Mouse (Mus musculus) thymus, postnatal 14 days (tissue): ENCODE measurements around the gene Arhgef38.

Source experiments
- DNase-seq: peaks from one replicate; pipeline ENCODE4 v3.0.0; 2021

Gene Arhgef38

GRCm38 (mm10) chr3:133234821-133235295 lies at the start of gene Arhgef38:
Gene Arhgef38, minus strand, starts transcription at chr3:133234949.
- DNase-seq = no peak

- peak; percentile 63 for DNase-seq
Measured at GRCm38 (mm10) chr3:133271887-133272286, 37.1 kb upstream of the Arhgef38 start.

GRCm38 (mm10) chr3:133258860-133259259 lies 24.1 kb upstream of the Arhgef38 start:
- DNase-seq = no peak

- DNase-seq = no peak
Measured at GRCm38 (mm10) chr3:133255842-133256241, 21.1 kb upstream of the Arhgef38 start.

GRCm38 (mm10) chr3:133244027-133244426 lies 9.3 kb upstream of the Arhgef38 start:
- DNase-seq = no peak

- no peak for DNase-seq
Measured at GRCm38 (mm10) chr3:133241916-133242315, 7.2 kb upstream of the Arhgef38 start.

- no peak for DNase-seq
Measured at GRCm38 (mm10) chr3:133233993-133234392, 756 bp downstream of the Arhgef38 start.

- DNase-seq = no peak
Measured at GRCm38 (mm10) chr3:133230427-133230826, 4.3 kb downstream of the Arhgef38 start.

GRCm38 (mm10) chr3:133229594-133229993 lies 5.2 kb downstream of the Arhgef38 start:
- DNase-seq = no peak

- DNase-seq = no peak
Measured at GRCm38 (mm10) chr3:133227258-133228012, 7.3 kb downstream of the Arhgef38 start.

- DNase-seq = no peak
Measured at GRCm38 (mm10) chr3:133218501-133218900, 16.2 kb downstream of the Arhgef38 start.

- no peak for DNase-seq
Measured at GRCm38 (mm10) chr3:133215198-133215819, 19.4 kb downstream of the Arhgef38 start.

GRCm38 (mm10) chr3:133213434-133214114 lies 21.2 kb downstream of the Arhgef38 start:
- DNase-seq = no peak

- no peak for DNase-seq
Measured at GRCm38 (mm10) chr3:133211324-133211723, 23.4 kb downstream of the Arhgef38 start.

GRCm38 (mm10) chr3:133203713-133204112 lies 31.0 kb downstream of the Arhgef38 start:
- DNase-seq = no peak

- DNase-seq = no peak
Measured at GRCm38 (mm10) chr3:133202171-133202570, 32.6 kb downstream of the Arhgef38 start.

GRCm38 (mm10) chr3:133188930-133189329 lies 45.8 kb downstream of the Arhgef38 start:
- no peak for DNase-seq

GRCm38 (mm10) chr3:133187524-133187923 lies 47.2 kb downstream of the Arhgef38 start:
- no peak for DNase-seq

- DNase-seq = no peak
Measured at GRCm38 (mm10) chr3:133176033-133176750, 58.6 kb downstream of the Arhgef38 start.

GRCm38 (mm10) chr3:133172291-133172690 lies 62.5 kb downstream of the Arhgef38 start:
- no peak for DNase-seq

GRCm38 (mm10) chr3:133169737-133170136 lies 65.0 kb downstream of the Arhgef38 start:
- no peak for DNase-seq

GRCm38 (mm10) chr3:133167550-133167949 lies 67.2 kb downstream of the Arhgef38 start:
- DNase-seq = no peak

- DNase-seq = no peak
Measured at GRCm38 (mm10) chr3:133165130-133165529, 69.6 kb downstream of the Arhgef38 start.
